Mouse (Mus musculus): ENCODE measurements at regions not wholly inside any gene's neighbourhood (a gene's known extent, or its start where the extent isn't known, plus 50 kb on each side); places are given as distances from the start of the nearest gene placed in this dataset.

DNA sequence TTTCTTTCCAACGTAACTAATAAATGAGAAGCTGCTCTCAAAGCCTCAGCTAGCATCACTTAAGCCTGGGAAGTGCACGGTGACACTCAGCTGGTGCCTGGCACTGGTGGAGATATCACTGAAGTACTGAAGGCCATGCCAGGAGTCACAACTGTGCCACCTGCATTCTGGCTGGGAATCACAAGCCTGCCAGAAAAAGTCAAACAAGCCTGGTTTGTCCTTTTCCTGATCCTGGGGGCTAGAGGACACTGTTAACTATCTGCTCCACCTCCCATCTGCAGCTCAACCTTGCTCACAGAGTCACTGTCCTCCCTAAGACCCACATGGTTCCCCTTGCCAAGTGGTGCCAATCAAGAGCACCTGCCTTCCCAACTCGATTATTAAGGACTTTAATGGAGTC is 135.2 kb upstream of the Car8 start:
- DNase-seq, result no peak

GRCm38 (mm10) chr4:8372069-8372468 is 133.2 kb upstream of the Car8 start:
- peak; percentile 18 for DNase-seq

- DNase-seq, result no peak
Measured at GRCm38 (mm10) chr4:8370786-8371185, 131.9 kb upstream of the Car8 start.

DNA sequence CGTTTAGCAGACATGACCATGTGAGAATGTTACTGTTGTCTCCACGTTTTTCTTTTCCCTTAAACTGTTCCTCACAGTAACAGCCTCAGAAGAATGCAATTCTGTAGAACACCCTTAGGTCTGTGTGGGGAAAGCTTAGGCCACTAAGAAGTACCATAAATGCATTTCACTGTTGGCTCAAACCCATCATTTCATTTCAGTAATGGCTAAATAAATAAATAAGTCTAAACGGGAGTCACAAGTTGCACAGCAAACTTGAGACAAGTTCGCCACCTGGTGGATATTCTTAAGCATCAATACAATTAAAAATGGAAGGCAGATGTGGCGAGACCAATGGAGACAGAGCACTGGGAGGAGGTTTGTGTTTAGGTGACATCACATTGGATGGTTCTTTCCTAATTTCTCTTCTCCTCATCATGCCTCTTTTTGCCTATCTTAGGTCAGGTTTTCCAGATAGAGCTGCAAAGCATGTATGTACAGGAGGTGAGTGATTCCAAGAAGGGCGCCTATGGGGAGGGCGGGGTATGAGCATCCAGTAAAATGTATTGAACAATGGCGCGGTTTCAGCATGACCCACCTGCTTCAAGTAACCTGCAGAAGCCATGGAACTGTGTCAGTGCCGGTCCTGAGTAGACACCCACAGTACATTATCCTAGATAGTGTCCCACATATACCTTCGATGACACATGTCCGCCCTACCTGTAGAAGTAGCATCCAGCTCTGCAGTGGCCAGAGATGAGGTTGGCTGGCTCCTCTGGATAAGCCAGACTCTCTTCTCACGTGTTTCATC is 128.8 kb upstream of the Car8 start:
- peak; percentile 60 for DNase-seq

- DNase-seq, result no peak
Measured at GRCm38 (mm10) chr4:8366978-8367377, 128.1 kb upstream of the Car8 start.

DNA sequence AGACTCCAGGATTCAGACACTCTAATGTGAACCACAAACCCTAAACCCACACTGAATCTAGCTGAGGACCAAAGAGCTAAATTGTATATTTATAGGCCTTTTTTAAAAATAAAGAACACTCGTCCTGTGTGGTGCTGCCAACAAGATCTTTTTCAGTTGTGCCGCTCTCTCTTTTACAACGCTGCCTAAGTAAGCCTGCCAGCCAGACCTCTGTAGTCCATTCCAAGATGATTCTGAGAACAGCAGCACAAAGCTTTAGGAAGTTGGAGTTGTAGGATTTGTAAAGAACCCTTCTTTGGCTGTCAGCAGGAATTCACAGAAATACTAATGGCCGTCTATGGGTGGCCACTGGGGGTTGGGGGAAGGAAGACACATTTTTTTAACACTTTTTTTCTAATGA is 123.6 kb upstream of the Car8 start:
- no peak for DNase-seq

GRCm38 (mm10) chr4:8361931-8362330 is 123.1 kb upstream of the Car8 start:
- DNase-seq, result no peak

GRCm38 (mm10) chr4:8361305-8361704 is 122.5 kb upstream of the Car8 start:
- no peak for DNase-seq

GRCm38 (mm10) chr4:8357443-8357842 is 118.6 kb upstream of the Car8 start:
- no peak for DNase-seq

DNA sequence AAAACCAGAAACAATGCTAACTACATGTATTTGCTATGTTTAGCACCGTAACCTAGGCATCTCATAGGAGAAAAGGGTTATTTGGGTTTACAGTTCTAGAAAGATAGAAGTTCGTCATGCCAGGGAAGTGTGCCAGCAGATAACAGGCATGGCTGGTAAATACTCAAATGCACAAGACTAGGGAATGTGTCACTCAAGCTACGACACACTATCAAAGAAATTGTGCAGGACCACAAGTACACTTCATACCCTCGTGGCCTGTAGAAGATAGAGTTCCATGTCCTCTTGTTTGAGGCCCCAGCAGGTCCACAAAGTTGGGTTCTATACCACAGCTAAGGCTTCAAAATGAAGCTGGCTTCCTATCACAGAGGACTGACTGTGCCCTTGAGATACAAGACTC is 103.1 kb upstream of the Car8 start:
- no peak for DNase-seq

DNA sequence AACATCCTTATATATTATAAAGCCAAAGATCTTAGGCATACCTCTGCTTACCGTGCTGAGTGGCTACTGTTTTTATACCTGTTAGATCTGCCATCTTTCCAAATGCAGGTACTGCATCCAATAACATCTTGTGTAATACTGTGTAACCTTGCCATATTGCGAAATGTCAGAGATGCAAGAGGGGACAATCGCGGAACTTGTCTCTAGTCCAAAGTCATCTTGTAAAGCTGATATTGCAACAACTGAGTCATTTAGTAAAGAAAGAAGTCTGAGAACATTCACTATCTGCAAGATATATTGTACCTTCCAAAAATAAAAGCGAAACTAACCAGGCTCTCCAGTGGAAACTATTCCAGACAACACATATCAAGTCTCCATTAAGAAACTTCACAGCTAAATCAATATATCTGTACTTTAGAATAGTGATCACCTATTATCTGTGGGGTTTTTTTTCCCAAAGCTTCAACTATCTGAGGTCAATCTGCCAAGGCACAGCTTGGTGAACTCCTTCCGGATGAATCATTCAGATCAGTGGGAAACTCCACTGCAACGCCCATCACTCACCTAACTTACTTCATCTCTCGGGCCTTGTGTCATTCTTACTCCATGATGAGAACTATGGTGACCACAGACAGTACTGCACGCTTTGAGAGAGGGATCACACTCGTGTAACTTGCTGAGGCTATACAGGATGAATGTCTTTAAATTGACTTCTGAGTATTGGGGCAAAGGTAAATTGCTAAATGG is 70.6 kb upstream of the Car8 start:
- DNase-seq, result no peak

GRCm38 (mm10) chr4:8292563-8292962 is 53.7 kb upstream of the Car8 start:
- DNase-seq, result peak; percentile 59

GRCm38 (mm10) chr4:8291528-8292492 is 53.0 kb upstream of the Car8 start:
- no peak for DNase-seq

DNA sequence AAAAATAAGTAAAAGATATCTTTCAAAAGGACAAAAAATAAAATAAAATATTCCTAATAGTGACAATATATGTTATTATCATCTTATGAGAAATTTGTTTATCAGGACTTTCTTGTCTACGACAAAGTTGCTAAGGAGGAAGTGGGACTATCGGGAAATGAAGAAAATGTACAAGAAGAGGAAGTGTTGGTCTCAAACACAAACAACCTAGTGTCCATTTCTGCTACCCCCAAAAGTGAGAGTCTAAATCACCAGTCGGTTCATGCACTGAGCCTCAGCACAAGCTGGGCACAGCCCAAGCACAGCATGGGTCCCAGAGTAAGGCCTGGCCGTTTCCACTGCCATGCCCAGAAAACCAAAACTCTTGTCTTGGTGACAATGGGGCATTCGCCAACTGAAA is 51.1 kb upstream of the Car8 start:
- DNase-seq, result no peak

Measured in kidney, postnatal 10 days (tissue).